Mouse (Mus musculus) ES-E14 (cell line): ENCODE results near the gene Dctn3. TPM values are rescaled to one million over a fixed set of nuclear protein-coding genes. Genes with fewer than 3 reads are reported as not detected.

Source experiments
- DNase-seq: peaks from one replicate; pipeline ENCODE4 v3.0.0-alpha.2; 2013; ENCODE audit warnings: low read depth, low spot score
- H3K27ac ChIP-seq: 2 replicates; pipeline ENCODE4 v1.5.1; 2012; ENCODE audit warnings: low read depth, mild to moderate bottlenecking, low read length, moderate library complexity, mixed read lengths; ENCODE audit not compliant: poor library complexity, insufficient read depth, severe bottlenecking
- H3K36me3 ChIP-seq: 2 replicates; pipeline ENCODE4 v1.6.1; 2012; ENCODE audit warnings: mild to moderate bottlenecking, low read length, moderate library complexity, mixed read lengths; ENCODE audit not compliant: control insufficient read depth, poor library complexity, insufficient read depth, severe bottlenecking
- H3K4me1 ChIP-seq, 2 experiments: fragments of 150-350 bp in 1 of 2; sonication (generic) in 1 of 2; 2 replicates each; pipeline ENCODE4 v1.6.1; 2012; ENCODE audit warnings: low read length in 2 of 2, mild to moderate bottlenecking in 1 of 2, mixed read lengths in 1 of 2; ENCODE audit not compliant: control insufficient read depth in 2 of 2, insufficient read depth in 2 of 2, poor library complexity in 1 of 2
- H3K4me3 ChIP-seq, 2 experiments: fragments of 150-350 bp in 1 of 2; sonication (generic) in 1 of 2; 2 replicates each; pipeline ENCODE4 v1.5.1; 2012; ENCODE audit warnings: low read length in 2 of 2, low read depth in 1 of 2, mild to moderate bottlenecking in 1 of 2, mixed read lengths in 1 of 2; ENCODE audit not compliant: insufficient read depth in 1 of 2, poor library complexity in 1 of 2, severe bottlenecking in 1 of 2
- H3K9ac ChIP-seq: 2 replicates; pipeline ENCODE4 v1.6.1; 2012; ENCODE audit warnings: low read depth, mild to moderate bottlenecking, low read length, mixed read lengths; ENCODE audit not compliant: poor library complexity, insufficient read depth, severe bottlenecking
- H3K9me3 ChIP-seq: fragments of 150-350 bp; sonication (generic); 2 replicates; pipeline ENCODE4 v1.6.1; 2012; ENCODE audit warnings: low read depth, mild to moderate bottlenecking, low read length; ENCODE audit not compliant: control insufficient read depth, insufficient read depth
- CHD2 ChIP-seq: IDR thresholded peaks from 2 replicates; pipeline ENCODE4 v1.6.1; 2014; ENCODE audit warnings: mild to moderate bottlenecking, low read depth, low read length, inconsistent platforms
- HCFC1 ChIP-seq: IDR thresholded peaks from 2 replicates; pipeline ENCODE4 v1.6.1; 2012; ENCODE audit warnings: low read length, inconsistent platforms, borderline replicate concordance; ENCODE audit not compliant: insufficient read depth
- MAFK ChIP-seq: IDR thresholded peaks from 2 replicates; pipeline ENCODE4 v1.6.1; 2014; ENCODE audit warnings: mild to moderate bottlenecking, low read depth, low read length, inconsistent platforms; ENCODE audit not compliant: insufficient read depth
- ZC3H11A ChIP-seq: IDR thresholded peaks from 2 replicates; pipeline ENCODE4 v1.6.1; 2012; ENCODE audit warnings: low read depth, mild to moderate bottlenecking, inconsistent platforms, low read length, borderline replicate concordance
- ZNF384 ChIP-seq: IDR thresholded peaks from 2 replicates; pipeline ENCODE4 v1.6.1; 2012; ENCODE audit warnings: low read depth, low read length, inconsistent platforms
- in situ Hi-C, 2 experiments: fragments of 600-800 bp; cut with MboI; formaldehyde crosslinking; loops; one replicate each; pipeline ENCODE4 v1.15.1; 2025; ENCODE audit warnings: low sequenced_read_pairs in 2 of 2, inconsistent platforms in 1 of 2; ENCODE audit not compliant: unreplicated experiment in 2 of 2
- total RNA-seq: library from RNA; depleted of rRNA; stranded (reverse); fragments of 300-350 nt; gene quantifications from 2 replicates; pipeline ENCODE4 v1.2.3, GENCODE M21; 2012

The Dctn3 gene
- total RNA-seq, 1 experiment, result 90.9 TPM

- Histone ChIP-seq H3K36me3 (peaks cover 21% of the 10 kb centered on the region; the same call in 1 of the 2 replicates), H3K4me3 (no peak overlapping the region), H3K4me1 (peaks cover 2 to 5% of the 10 kb centered on the region in 2 experiments; a peak in 1 of 4 replicates), H3K9me3 (no peaks in the 10 kb centered on the region), H3K27ac (no peak overlapping the region), H3K9ac (no peak overlapping the region)
- TF ChIP-seq ZC3H11A, result no peak
- no peak for DNase-seq
- in situ Hi-C loops, result loop anchor here in 1 of 2 experiments (25.0 kb wide), 1 partner anchor 153 kb away; the partner anchor contains the start of genes Dnaic1 and Fam219a
Observed at GRCm38 (mm10) chr4:41715596-41715995, 7.4 kb downstream of the Dctn3 start.

GRCm38 (mm10) chr4:41715082-41715481 lies 7.9 kb downstream of the Dctn3 start:
- H3K4me3 ChIP-seq, result no peak overlapping the region
- H3K4me1 ChIP-seq, result peaks cover 2 to 5% of the 10 kb centered on the region in 2 experiments; a peak in 1 of 4 replicates
- H3K9ac ChIP-seq, result no peak overlapping the region
- TF ChIP-seq ZNF384 (no peak), MAFK (no peak), CHD2 (no peak), HCFC1 (no peak), ZC3H11A (no peak)
- in situ Hi-C loops, result loop anchor here in 1 of 2 experiments (25.0 kb wide), 1 partner anchor 153 kb away; the partner anchor contains the start of genes Dnaic1 and Fam219a
- DNase-seq, result no peak
- H3K36me3 ChIP-seq, result peaks cover 21% of the 10 kb centered on the region; the same call in 1 of the 2 replicates
- H3K9me3 ChIP-seq, result no peaks in the 10 kb centered on the region
- no peak overlapping the region for H3K27ac ChIP-seq

GRCm38 (mm10) chr4:41714276-41714675 lies 8.7 kb downstream of the Dctn3 start:
- Histone ChIP-seq H3K4me3 (peak overlapping the region in 1 of 2 experiments; percentile 11; a peak in 1 of 4 replicates), H3K9me3 (no peaks in the 10 kb centered on the region), H3K4me1 (peaks cover 2 to 5% of the 10 kb centered on the region in 2 experiments; a peak in 1 of 4 replicates), H3K36me3 (peaks cover 17% of the 10 kb centered on the region; the same call in 1 of the 2 replicates), H3K9ac (no peak overlapping the region), H3K27ac (no peak overlapping the region)
- DNase-seq, result no peak
- TF ChIP-seq ZC3H11A (no peak), MAFK (no peak), HCFC1 (no peak), CHD2 (no peak), ZNF384 (no peak)
- in situ Hi-C loops, result loop anchor here in 1 of 2 experiments (25.0 kb wide), 1 partner anchor 152 kb away; the partner anchor contains the start of genes Dnaic1 and Fam219a

DNA sequence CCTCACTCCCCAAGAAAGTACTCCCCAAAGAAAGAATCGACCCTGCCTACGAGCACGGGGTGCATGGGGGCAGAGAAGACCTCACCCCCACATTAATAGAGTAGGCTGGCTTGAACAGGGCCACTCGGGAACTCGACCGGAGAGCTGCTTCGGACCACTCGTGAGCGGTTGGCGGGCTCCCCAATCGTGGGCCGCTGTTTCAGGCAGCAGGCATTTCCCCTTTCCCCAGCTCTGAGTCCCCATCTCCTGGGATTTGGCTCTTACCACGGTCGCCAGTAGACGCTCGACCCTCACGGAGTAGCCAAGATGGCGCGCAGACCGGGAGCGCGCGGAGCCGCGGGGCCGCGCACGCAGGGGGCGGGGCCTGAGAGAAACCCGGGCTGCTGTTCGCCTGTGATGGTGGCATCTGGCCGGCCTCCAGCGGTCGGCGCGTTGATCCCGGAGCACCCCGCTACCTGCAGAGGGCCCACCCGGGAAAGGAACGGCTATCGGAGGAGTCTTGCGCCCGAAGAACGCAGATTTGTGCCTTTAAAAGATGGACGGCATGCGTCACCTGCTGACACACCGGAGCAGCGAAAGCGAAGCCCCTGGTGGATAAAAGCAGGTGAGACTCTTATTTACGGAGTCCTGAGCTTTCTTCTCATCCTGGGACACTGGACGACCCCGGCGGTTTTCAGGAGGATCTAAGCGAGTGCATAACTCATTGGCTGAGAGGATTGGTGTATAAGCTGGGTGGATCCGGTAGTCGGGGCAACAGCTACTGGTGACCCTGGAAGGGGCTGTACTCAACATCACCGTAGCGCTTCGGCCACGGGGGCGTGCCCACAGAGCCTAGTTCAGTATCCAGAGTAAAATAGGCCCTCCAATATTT lies 9.5 kb downstream of the Dctn3 start, which contains the start of gene Rpp25l:
Gene Rpp25l, minus strand, starts transcription at position 338 of the 871 bp plus-strand sequence.
- TF ChIP-seq HCFC1 (no peak), ZC3H11A (no peak), MAFK (no peak)
- Histone ChIP-seq H3K4me1 (peaks cover 2 to 5% of the 10 kb centered on the region in 2 experiments; a peak in 1 of 4 replicates), H3K9ac (peak within 1 kb of the TSS; percentile 82), H3K9me3 (no peaks in the 10 kb centered on the region), H3K4me3 (peak within 1 kb of the TSS; percentile 68 to 100), H3K36me3 (peaks cover 17% of the 10 kb centered on the region; the same call in 1 of the 2 replicates), H3K27ac (0 out of 2 replicates have a peak within 1 kb of the TSS, but pooled peaks have one; percentile 1)
- in situ Hi-C loops, result loop anchor here in 1 of 2 experiments (25.0 kb wide), 1 partner anchor 151 kb away; the partner anchor contains the start of genes Dnaic1 and Fam219a
- peak; percentile 67 for DNase-seq
